Mouse (Mus musculus): Measurements from ENCODE around the gene Ptpra. TPM values are rescaled to one million over a fixed set of nuclear protein-coding genes. Genes with fewer than 3 reads are reported as not detected.

The Ptpra gene
- polyA plus RNA-seq, 1 experiment from 2014 or later, result 96.8 TPM

- DNase-seq (ENCODE audit: low spot score), result peak; percentile 59
- peak overlapping the region; percentile 92 for H3K4me3 ChIP-seq (ENCODE audit: low read depth, low read length)
These were observed 337 bp downstream of the Ptpra start for GRCm38 (mm10) chr2:130450434-130450796.

GRCm38 (mm10) chr2:130451086-130451726 is 1.1 kb downstream of the Ptpra start:
- no peak overlapping the region for H3K27ac ChIP-seq (replicated peaks; ENCODE audit: low read depth, low read length)
- H3K9me3 ChIP-seq (replicated peaks; ENCODE audit: control insufficient read depth, low read length), result no peaks in the 10 kb centered on the region

More at GRCm38 (mm10) chr2:130450434-130450796, 337 bp downstream of the Ptpra start:
- Histone ChIP-seq H3K4me2 (ENCODE audit: low read depth, low read length) (peak overlapping the region; percentile 86), H3K36me3 (replicated peaks; ENCODE audit: control insufficient read depth, insufficient read depth, low read depth, low read length) (no peaks in the 10 kb centered on the region), H3K9me3 (replicated peaks; ENCODE audit: control insufficient read depth, low read length) (no peaks in the 10 kb centered on the region), H3K9ac (replicated peaks; ENCODE audit: low read length) (peak overlapping the region; percentile 83), H3K4me1 (ENCODE audit: control insufficient read depth, insufficient read depth, low read length) (no peaks in the 10 kb centered on the region), H3K27ac (replicated peaks; ENCODE audit: low read depth, low read length) (peak overlapping the region; percentile 62; the same call in 1 of the 2 replicates), H3K27me3 (ENCODE audit: control insufficient read depth, insufficient read depth, low read length) (no peaks in the 10 kb centered on the region)
- ATAC-seq (replicated peaks; ENCODE audit: insufficient number of reproducible peaks, low FRiP score, low TSS enrichment, low read depth), result peak; percentile 76
- 2% methylated on average over 43 of the region's 47 CpGs for WGBS

GRCm38 (mm10) chr2:130451727-130452090 is 1.6 kb downstream of the Ptpra start:
- H3K4me1 ChIP-seq (ENCODE audit: control insufficient read depth, insufficient read depth, low read length), result no peaks in the 10 kb centered on the region
- whole genome bisulfite sequencing, result 66% methylated on average over 3 of the region's 3 CpGs
- no peaks in the 10 kb centered on the region for H3K9me3 ChIP-seq (replicated peaks; ENCODE audit: control insufficient read depth, low read length)
- H3K4me3 ChIP-seq (ENCODE audit: low read depth, low read length), result no peak overlapping the region
- H3K27ac ChIP-seq (replicated peaks; ENCODE audit: low read depth, low read length), result no peak overlapping the region
- H3K27me3 ChIP-seq (ENCODE audit: control insufficient read depth, insufficient read depth, low read length), result no peaks in the 10 kb centered on the region
- no peak overlapping the region for H3K4me2 ChIP-seq (ENCODE audit: low read depth, low read length)
- H3K9ac ChIP-seq (replicated peaks; ENCODE audit: low read length), result no peak overlapping the region
- DNase-seq (ENCODE audit: low spot score) (no peak), ATAC-seq (replicated peaks; ENCODE audit: insufficient number of reproducible peaks, low FRiP score, low TSS enrichment, low read depth) (no peak)
- H3K36me3 ChIP-seq (replicated peaks; ENCODE audit: control insufficient read depth, insufficient read depth, low read depth, low read length), result no peaks in the 10 kb centered on the region

More at GRCm38 (mm10) chr2:130451086-130451726, 1.1 kb downstream of the Ptpra start:
- no peak for ATAC-seq (replicated peaks; ENCODE audit: insufficient number of reproducible peaks, low FRiP score, low TSS enrichment, low read depth)
- Histone ChIP-seq H3K4me2 (ENCODE audit: low read depth, low read length) (peak overlapping the region; percentile 86), H3K4me3 (ENCODE audit: low read depth, low read length) (peak overlapping the region; percentile 92), H3K36me3 (replicated peaks; ENCODE audit: control insufficient read depth, insufficient read depth, low read depth, low read length) (no peaks in the 10 kb centered on the region), H3K4me1 (ENCODE audit: control insufficient read depth, insufficient read depth, low read length) (no peaks in the 10 kb centered on the region), H3K27me3 (ENCODE audit: control insufficient read depth, insufficient read depth, low read length) (no peaks in the 10 kb centered on the region), H3K9ac (replicated peaks; ENCODE audit: low read length) (peak overlapping the region; percentile 83)
- no peak for DNase-seq (ENCODE audit: low spot score)
- 80% methylated on average over 14 of the region's 14 CpGs for WGBS

GRCm38 (mm10) chr2:130452266-130452665 is 2.2 kb downstream of the Ptpra start:
- 66% methylated on average over 2 of the region's 2 CpGs for WGBS
- ATAC-seq (replicated peaks; ENCODE audit: insufficient number of reproducible peaks, low FRiP score, low TSS enrichment, low read depth), result no peak

GRCm38 (mm10) chr2:130453421-130453820 is 3.3 kb downstream of the Ptpra start:
- DNase-seq (ENCODE audit: low spot score), result no peak
- Histone ChIP-seq H3K4me3 (ENCODE audit: low read depth, low read length) (no peak overlapping the region), H3K9me3 (replicated peaks; ENCODE audit: control insufficient read depth, low read length) (no peaks in the 10 kb centered on the region), H3K4me1 (ENCODE audit: control insufficient read depth, insufficient read depth, low read length) (no peaks in the 10 kb centered on the region), H3K36me3 (replicated peaks; ENCODE audit: control insufficient read depth, insufficient read depth, low read depth, low read length) (no peaks in the 10 kb centered on the region), H3K9ac (replicated peaks; ENCODE audit: low read length) (no peak overlapping the region), H3K4me2 (ENCODE audit: low read depth, low read length) (no peak overlapping the region), H3K27me3 (ENCODE audit: control insufficient read depth, insufficient read depth, low read length) (no peaks in the 10 kb centered on the region), H3K27ac (replicated peaks; ENCODE audit: low read depth, low read length) (no peak overlapping the region)
- ATAC-seq (replicated peaks; ENCODE audit: insufficient number of reproducible peaks, low FRiP score, low TSS enrichment, low read depth), result no peak
- WGBS, result 82% methylated on average over 6 of the region's 6 CpGs

More at GRCm38 (mm10) chr2:130452266-130452665, 2.2 kb downstream of the Ptpra start:
- H3K4me1 ChIP-seq (ENCODE audit: control insufficient read depth, insufficient read depth, low read length), result no peaks in the 10 kb centered on the region
- H3K9ac ChIP-seq (replicated peaks; ENCODE audit: low read length), result no peak overlapping the region
- H3K36me3 ChIP-seq (replicated peaks; ENCODE audit: control insufficient read depth, insufficient read depth, low read depth, low read length), result no peaks in the 10 kb centered on the region
- H3K4me3 ChIP-seq (ENCODE audit: low read depth, low read length), result no peak overlapping the region
- H3K9me3 ChIP-seq (replicated peaks; ENCODE audit: control insufficient read depth, low read length), result no peaks in the 10 kb centered on the region
- H3K27ac ChIP-seq (replicated peaks; ENCODE audit: low read depth, low read length), result no peak overlapping the region
- H3K4me2 ChIP-seq (ENCODE audit: low read depth, low read length), result no peak overlapping the region
- H3K27me3 ChIP-seq (ENCODE audit: control insufficient read depth, insufficient read depth, low read length), result no peaks in the 10 kb centered on the region
- no peak for DNase-seq (ENCODE audit: low spot score)

- Histone ChIP-seq H3K27ac (replicated peaks; ENCODE audit: low read depth, low read length) (no peak overlapping the region), H3K4me2 (ENCODE audit: low read depth, low read length) (no peak overlapping the region), H3K9ac (replicated peaks; ENCODE audit: low read length) (no peak overlapping the region), H3K9me3 (replicated peaks; ENCODE audit: control insufficient read depth, low read length) (no peaks in the 10 kb centered on the region), H3K36me3 (replicated peaks; ENCODE audit: control insufficient read depth, insufficient read depth, low read depth, low read length) (no peaks in the 10 kb centered on the region), H3K4me3 (ENCODE audit: low read depth, low read length) (no peak overlapping the region), H3K4me1 (ENCODE audit: control insufficient read depth, insufficient read depth, low read length) (no peaks in the 10 kb centered on the region), H3K27me3 (ENCODE audit: control insufficient read depth, insufficient read depth, low read length) (no peaks in the 10 kb centered on the region)
- DNase-seq (ENCODE audit: low spot score) (no peak), ATAC-seq (replicated peaks; ENCODE audit: insufficient number of reproducible peaks, low FRiP score, low TSS enrichment, low read depth) (no peak)
- 86% methylated on average over 6 of the region's 6 CpGs for WGBS
These were observed 4.8 kb downstream of the Ptpra start for GRCm38 (mm10) chr2:130454748-130455370.

- Histone ChIP-seq H3K27ac (replicated peaks; ENCODE audit: low read depth, low read length) (no peak overlapping the region), H3K9ac (replicated peaks; ENCODE audit: low read length) (no peak overlapping the region), H3K4me3 (ENCODE audit: low read depth, low read length) (no peak overlapping the region), H3K27me3 (ENCODE audit: control insufficient read depth, insufficient read depth, low read length) (no peaks in the 10 kb centered on the region), H3K4me1 (ENCODE audit: control insufficient read depth, insufficient read depth, low read length) (no peaks in the 10 kb centered on the region), H3K9me3 (replicated peaks; ENCODE audit: control insufficient read depth, low read length) (no peaks in the 10 kb centered on the region), H3K4me2 (ENCODE audit: low read depth, low read length) (no peak overlapping the region), H3K36me3 (replicated peaks; ENCODE audit: control insufficient read depth, insufficient read depth, low read depth, low read length) (no peaks in the 10 kb centered on the region)
- ATAC-seq (replicated peaks; ENCODE audit: insufficient number of reproducible peaks, low FRiP score, low TSS enrichment, low read depth) (no peak), DNase-seq (ENCODE audit: low spot score) (no peak)
- WGBS, result 87% methylated on average over 3 of the region's 3 CpGs
These were observed 7.8 kb downstream of the Ptpra start for GRCm38 (mm10) chr2:130457871-130458270.

- Histone ChIP-seq H3K9ac (replicated peaks; ENCODE audit: low read length) (no peak overlapping the region), H3K27me3 (ENCODE audit: control insufficient read depth, insufficient read depth, low read length) (no peaks in the 10 kb centered on the region), H3K36me3 (replicated peaks; ENCODE audit: control insufficient read depth, insufficient read depth, low read depth, low read length) (no peaks in the 10 kb centered on the region), H3K4me2 (ENCODE audit: low read depth, low read length) (no peak overlapping the region), H3K9me3 (replicated peaks; ENCODE audit: control insufficient read depth, low read length) (no peaks in the 10 kb centered on the region), H3K27ac (replicated peaks; ENCODE audit: low read depth, low read length) (no peak overlapping the region), H3K4me3 (ENCODE audit: low read depth, low read length) (no peak overlapping the region), H3K4me1 (ENCODE audit: control insufficient read depth, insufficient read depth, low read length) (no peaks in the 10 kb centered on the region)
- 87% methylated on average over 3 of the region's 3 CpGs for WGBS
- ATAC-seq (replicated peaks; ENCODE audit: insufficient number of reproducible peaks, low FRiP score, low TSS enrichment, low read depth) (no peak), DNase-seq (ENCODE audit: low spot score) (no peak)
These were observed 9.5 kb downstream of the Ptpra start for GRCm38 (mm10) chr2:130459576-130459975.

All from embryonic facial prominence, embryonic 11.5 days (tissue).